Mouse (Mus musculus): Measurements from ENCODE around the gene Gsx2.

- no peak for TF ChIP-seq CTCF (IDR thresholded peaks at IDR 0.05)
- no peak for TF ChIP-seq POLR2A (IDR thresholded peaks at IDR 0.05; ENCODE audit: insufficient read depth, low read depth, low read length)
These were observed 8.2 kb upstream of the Gsx2 start for GRCm38 (mm10) chr5:75067125-75067756.
